Mouse (Mus musculus) midbrain, postnatal 0 days (tissue): ENCODE data around the gene Ptges3l. TPM values are rescaled to one million over a fixed set of nuclear protein-coding genes. Genes with fewer than 3 reads are reported as not detected.

Source experiments
- ATAC-seq: fragments of 200-750 bp; cut with Nextera tagmentation; 2 replicates; pipeline ENCODE4 v1.8.0; 2017; ENCODE audit warnings: moderate number of reproducible peaks, mild to moderate bottlenecking, moderate TSS enrichment, moderate library complexity; ENCODE audit not compliant: low FRiP score
- DNase-seq: peaks from one replicate; pipeline ENCODE4 v3.0.0-alpha.2; 2015; ENCODE audit warnings: low spot score
- H3K27ac ChIP-seq: fragments of 300-500 bp; sonication (generic); 2 replicates; pipeline ENCODE4 v1.5.1; 2014; ENCODE audit warnings: low read depth, mild to moderate bottlenecking, low read length, mixed read lengths
- H3K27me3 ChIP-seq: fragments of 300-500 bp; sonication (generic); 2 replicates; pipeline ENCODE4 v1.6.1; 2014; ENCODE audit warnings: low read length, control low read depth, mixed read lengths; ENCODE audit not compliant: insufficient read depth
- H3K36me3 ChIP-seq: fragments of 300-500 bp; sonication (generic); 2 replicates; pipeline ENCODE4 v1.6.1; 2014; ENCODE audit warnings: low read length, control low read depth, mixed read lengths; ENCODE audit not compliant: insufficient read depth
- H3K4me1 ChIP-seq: fragments of 300-500 bp; sonication (generic); 2 replicates; pipeline ENCODE4 v1.6.1; 2014; ENCODE audit warnings: mild to moderate bottlenecking, control low read depth, antibody characterized with exemption, low read length, mixed read lengths; ENCODE audit not compliant: insufficient read depth
- H3K4me2 ChIP-seq: fragments of 300-500 bp; sonication (generic); 2 replicates; pipeline ENCODE4 v1.6.1; 2014; ENCODE audit warnings: low read depth, mild to moderate bottlenecking, low read length, mixed read lengths; ENCODE audit not compliant: poor library complexity, severe bottlenecking
- H3K4me3 ChIP-seq: fragments of 300-500 bp; sonication (generic); 2 replicates; pipeline ENCODE4 v1.5.1; 2014; ENCODE audit warnings: low read depth, mild to moderate bottlenecking, low read length, moderate library complexity
- H3K9ac ChIP-seq: fragments of 300-500 bp; sonication (generic); replicated peaks from 2 replicates; pipeline ENCODE4 v1.6.1; 2014; ENCODE audit warnings: mild to moderate bottlenecking, low read length, moderate library complexity, mixed read lengths; ENCODE audit not compliant: poor library complexity, severe bottlenecking
- H3K9me3 ChIP-seq: fragments of 300-500 bp; sonication (generic); 2 replicates; pipeline ENCODE4 v1.6.1; 2016; ENCODE audit warnings: low read length, control low read depth
- CTCF ChIP-seq: IDR thresholded peaks from 2 replicates; pipeline ENCODE4 v1.5.1; 2016; ENCODE audit warnings: antibody characterized with exemption, mild to moderate bottlenecking
- WGBS: fragments of 180-500 bp; shearing (Covaris S2); extraction: QIAGEN DNeasy Blood & Tissue Kit; methylation state at CpG from one replicate; pipeline ENCODE4 v1.1.7; 2014; 5-methylcytosine and 5-hydroxymethylcytosine counted together
- polyA plus RNA-seq: library from polyadenylated mRNA; unstranded; fragments of >200 nt; fragmentation: Nextera tagmentation; extraction: Ambion mirVana; gene quantifications from 2 replicates; pipeline ENCODE4 v1.2.1, GENCODE M21; 2015
- total RNA-seq: library from RNA; depleted of rRNA; stranded (reverse); fragments of >200 nt; gene quantifications from 2 replicates; pipeline ENCODE4 v1.2.3, GENCODE M21; 2014

Ptges3l gene
- total and polyA plus RNA-seq, 2 experiments from 2014 or later = 0.66 to 2.9 TPM

DNA sequence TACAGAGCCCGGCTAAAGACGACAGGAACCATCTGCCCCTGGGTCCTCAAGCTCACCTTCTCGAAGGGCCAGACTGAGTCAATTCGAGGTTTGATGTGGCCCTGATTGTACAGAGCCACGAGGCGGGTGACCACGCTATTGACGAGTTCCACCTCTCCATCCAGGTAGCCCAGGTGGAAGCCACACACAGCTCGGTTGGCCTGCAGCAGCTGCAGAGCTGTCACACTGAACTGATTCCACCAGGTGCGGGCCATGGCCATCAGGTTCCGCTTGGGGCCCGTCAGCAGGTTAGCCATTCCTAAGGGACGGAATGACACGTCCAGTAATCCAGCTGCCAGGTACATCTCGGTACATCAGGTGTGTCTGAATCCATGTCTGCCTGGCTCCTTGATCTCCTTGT lies 35.2 kb upstream of the Ptges3l start:
- Histone ChIP-seq H3K27ac (no peak overlapping the region), H3K9ac (no peak overlapping the region), H3K4me2 (no peak overlapping the region), H3K9me3 (no peaks in the 10 kb centered on the region), H3K4me3 (no peak overlapping the region), H3K36me3 (peaks cover 42% of the 10 kb centered on the region), H3K27me3 (no peaks in the 10 kb centered on the region), H3K4me1 (peaks cover 20% of the 10 kb centered on the region)
- ATAC-seq (no peak), DNase-seq (no peak)
- 90% methylated on average over 15 of the region's 15 CpGs for WGBS
- no peak for TF ChIP-seq CTCF

DNA sequence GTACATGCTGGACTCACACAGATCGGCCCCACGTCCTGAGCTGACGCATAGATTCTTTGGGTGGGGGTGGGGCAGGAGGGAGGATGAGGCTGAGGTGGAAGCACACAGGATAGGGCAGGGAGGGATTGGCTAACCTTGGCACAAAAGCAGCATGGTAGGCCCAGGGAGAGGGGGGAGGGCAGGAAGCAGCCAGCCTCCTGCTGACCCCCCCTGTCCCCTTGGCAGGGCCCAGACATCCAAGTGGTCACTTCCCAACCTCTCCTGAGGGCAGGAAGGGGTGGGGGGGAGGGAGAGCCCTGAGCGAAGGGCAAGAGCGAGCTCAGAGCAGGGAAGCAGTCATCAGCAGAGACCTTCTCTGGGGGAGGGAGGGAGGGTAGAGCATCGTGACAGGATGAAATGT lies 34.6 kb upstream of the Ptges3l start:
- peaks cover 20% of the 10 kb centered on the region for H3K4me1 ChIP-seq
- H3K27ac ChIP-seq = no peak overlapping the region
- H3K9me3 ChIP-seq = no peaks in the 10 kb centered on the region
- H3K4me3 ChIP-seq = no peak overlapping the region
- H3K27me3 ChIP-seq = no peaks in the 10 kb centered on the region
- H3K4me2 ChIP-seq = no peak overlapping the region
- peaks cover 42% of the 10 kb centered on the region for H3K36me3 ChIP-seq
- ATAC-seq (no peak), DNase-seq (no peak)
- TF ChIP-seq CTCF = no peak
- WGBS = 44% methylated on average over 6 of the region's 6 CpGs
- H3K9ac ChIP-seq = no peak overlapping the region

DNA sequence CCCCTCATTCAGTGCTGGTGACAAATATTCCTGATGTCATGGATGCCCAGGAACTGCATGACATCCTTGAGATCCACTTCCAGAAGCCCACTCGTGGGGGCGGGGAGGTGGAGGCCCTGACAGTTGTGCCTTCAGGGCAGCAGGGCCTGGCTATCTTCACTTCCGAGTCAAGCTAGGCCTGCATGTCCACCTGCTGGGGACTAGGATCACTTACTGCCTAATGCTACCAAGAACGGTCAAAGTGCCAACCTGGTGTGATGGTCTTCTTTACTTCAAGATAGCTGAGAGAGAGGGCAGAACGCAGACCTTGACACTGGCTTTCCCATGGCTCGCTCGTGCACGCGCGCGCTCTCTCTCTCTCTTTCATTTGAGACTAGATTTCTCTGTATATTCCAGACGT lies 33.1 kb upstream of the Ptges3l start:
- H3K4me2 ChIP-seq = no peak overlapping the region
- H3K27ac ChIP-seq = no peak overlapping the region
- no peak overlapping the region for H3K9ac ChIP-seq
- no peak overlapping the region for H3K4me3 ChIP-seq
- peaks cover 7% of the 10 kb centered on the region for H3K4me1 ChIP-seq
- no peak for TF ChIP-seq CTCF
- DNase-seq (no peak), ATAC-seq (no peak)
- 86% methylated on average over 12 of the region's 12 CpGs for WGBS
- no peaks in the 10 kb centered on the region for H3K27me3 ChIP-seq
- H3K36me3 ChIP-seq = peaks cover 42% of the 10 kb centered on the region
- H3K9me3 ChIP-seq = no peaks in the 10 kb centered on the region

DNA sequence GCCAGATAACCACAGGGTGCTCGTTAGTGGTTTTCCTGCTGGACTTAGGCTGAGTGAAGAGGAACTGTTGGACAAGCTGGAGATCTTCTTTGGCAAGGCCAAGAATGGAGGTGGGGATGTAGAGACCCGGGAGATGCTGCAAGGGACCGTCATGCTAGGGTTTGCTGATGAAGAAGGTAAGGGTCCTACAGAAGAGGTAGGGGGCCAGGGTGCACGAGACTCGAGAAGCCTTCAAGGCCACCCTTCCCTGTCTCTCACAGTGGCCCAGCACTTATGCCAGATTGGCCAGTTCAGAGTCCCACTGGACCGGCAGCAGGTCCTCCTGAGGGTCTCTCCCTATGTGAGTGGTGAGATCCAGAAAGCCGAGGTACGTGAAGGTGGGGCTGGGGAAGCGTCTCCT lies 32.5 kb upstream of the Ptges3l start:
- no peak for TF ChIP-seq CTCF
- no peak for DNase-seq
- Histone ChIP-seq H3K27ac (no peak overlapping the region), H3K36me3 (peaks cover 40% of the 10 kb centered on the region), H3K4me2 (no peak overlapping the region), H3K9me3 (no peaks in the 10 kb centered on the region), H3K4me3 (no peak overlapping the region), H3K4me1 (0 out of 2 replicates have a peak, but pooled peaks cover 2% of the 10 kb centered on the region), H3K27me3 (no peaks in the 10 kb centered on the region), H3K9ac (no peak overlapping the region)
- ATAC-seq = no peak
- WGBS = 92% methylated on average over 9 of the region's 9 CpGs

DNA sequence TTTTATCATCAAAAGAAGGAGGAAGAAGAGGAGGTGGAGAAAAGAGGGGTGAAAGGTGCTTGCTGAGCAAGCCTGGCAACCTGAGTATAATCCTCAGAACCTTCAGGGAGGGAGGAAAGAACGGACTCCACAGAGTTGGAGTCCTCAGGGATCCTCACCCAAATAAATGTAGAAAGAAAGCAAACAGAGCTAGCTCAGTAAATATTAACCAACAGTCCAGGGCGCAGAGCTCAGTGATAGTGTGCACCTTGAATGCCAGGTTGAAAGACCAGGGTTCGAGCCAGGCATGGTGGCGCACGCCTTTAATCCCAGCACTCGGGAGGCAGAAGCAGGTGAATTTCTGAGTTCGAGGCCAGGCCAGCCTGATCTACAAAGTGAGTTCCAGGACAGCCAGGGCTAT lies 30.5 kb upstream of the Ptges3l start:
- Histone ChIP-seq H3K4me2 (no peak overlapping the region), H3K9ac (no peak overlapping the region), H3K27ac (no peak overlapping the region), H3K9me3 (no peaks in the 10 kb centered on the region), H3K36me3 (peaks cover 31% of the 10 kb centered on the region), H3K4me3 (no peak overlapping the region), H3K4me1 (no peaks in the 10 kb centered on the region), H3K27me3 (no peaks in the 10 kb centered on the region)
- 88% methylated on average over 7 of the region's 7 CpGs for WGBS
- DNase-seq = no peak
- ATAC-seq = no peak
- TF ChIP-seq CTCF = no peak

DNA sequence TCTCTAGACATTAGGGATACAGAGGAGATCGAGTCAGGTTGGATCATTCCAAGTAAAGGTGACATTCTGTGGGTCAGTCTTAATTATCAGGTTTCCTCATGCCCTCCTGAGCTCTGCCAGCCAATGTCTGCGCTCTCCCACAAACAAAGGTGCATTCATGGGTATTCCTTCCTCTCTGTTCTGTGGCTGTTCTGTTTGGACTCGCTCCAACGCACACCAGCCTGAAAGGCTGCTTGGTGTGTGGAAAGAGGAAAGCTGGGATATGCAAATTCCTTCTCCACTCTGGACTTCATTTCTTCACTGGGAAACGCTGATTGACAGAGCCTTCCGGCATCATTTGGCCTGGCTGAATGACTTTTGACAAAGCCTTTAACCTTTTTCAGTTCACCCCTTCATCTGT lies 29.6 kb upstream of the Ptges3l start:
- no peak overlapping the region for H3K9ac ChIP-seq
- H3K4me3 ChIP-seq = no peak overlapping the region
- TF ChIP-seq CTCF = no peak
- no peaks in the 10 kb centered on the region for H3K4me1 ChIP-seq
- 30% methylated on average over 6 of the region's 6 CpGs for WGBS
- H3K27ac ChIP-seq = no peak overlapping the region
- peaks cover 21% of the 10 kb centered on the region for H3K36me3 ChIP-seq
- no peak overlapping the region for H3K4me2 ChIP-seq
- no peaks in the 10 kb centered on the region for H3K9me3 ChIP-seq
- ATAC-seq (no peak), DNase-seq (peak; percentile 61)
- H3K27me3 ChIP-seq = no peaks in the 10 kb centered on the region
